Mouse (Mus musculus): ENCODE measurements at regions not wholly inside any gene's neighbourhood (a gene's known extent, or its start where the extent isn't known, plus 50 kb on each side); places are given as distances from the start of the nearest gene placed in this dataset.

- H3K9ac ChIP-seq (ENCODE audit: control insufficient read depth, low read depth, low read length, poor library complexity, severe bottlenecking) = no peak overlapping the region
- peaks cover 0 to 2% of the 10 kb centered on the region in 2 experiments; a peak in 1 of 4 replicates for H3K27me3 ChIP-seq (ENCODE audit: control insufficient read depth in 1 of 2, insufficient read depth in 2 of 2, low read length in 2 of 2)
- TF ChIP-seq E2F4 (IDR thresholded peaks at IDR 0.05; ENCODE audit: borderline replicate concordance, low read depth, low read length) (no peak), USF1 (IDR thresholded peaks at IDR 0.05; ENCODE audit: low read depth, low read length) (no peak), ELF1 (IDR thresholded peaks at IDR 0.05; ENCODE audit: low read depth, low read length) (no peak), CHD2 (IDR thresholded peaks at IDR 0.05; ENCODE audit: low read length) (no peak), MAZ (IDR thresholded peaks at IDR 0.05; ENCODE audit: low read depth, low read length) (no peak), POLR2AphosphoS2 (IDR thresholded peaks at IDR 0.05; ENCODE audit: low read length) (no peak), EP300 (IDR thresholded peaks at IDR 0.05; ENCODE audit: low read depth in 1 of 2, low read length in 2 of 2) (no peak), ZNF384 (IDR thresholded peaks at IDR 0.05; ENCODE audit: low read depth, low read length) (no peak)
- no peaks in the 10 kb centered on the region for H3K79me2 ChIP-seq (ENCODE audit: control insufficient read depth, insufficient read depth, low read length, poor library complexity)
- H3K9me3 ChIP-seq (replicated peaks; ENCODE audit: insufficient read depth, low read length) = no peaks in the 10 kb centered on the region
- no peaks in the 10 kb centered on the region for H3K36me3 ChIP-seq (ENCODE audit: control insufficient read depth in 1 of 2, insufficient read depth in 2 of 2, low read length in 2 of 2)
- DNase-seq (ENCODE audit: low read depth, low spot score) = no peak
- no peak overlapping the region for H3K27ac ChIP-seq (ENCODE audit: control insufficient read depth, low read depth, low read length)
- no peaks in the 10 kb centered on the region for H3K4me1 ChIP-seq (ENCODE audit: control insufficient read depth in 1 of 2, insufficient read depth in 2 of 2, low read length in 2 of 2)
- H3K4me3 ChIP-seq (ENCODE audit: control insufficient read depth in 1 of 2, insufficient read depth in 1 of 2, low read depth in 2 of 2, low read length in 2 of 2) = no peak overlapping the region
These were observed 214.8 kb upstream of the Krr1 start for GRCm38 (mm10) chr10:111757689-111758088.

GRCm38 (mm10) chr10:111759505-111759904 is 213.0 kb upstream of the Krr1 start:
- DNase-seq (ENCODE audit: low read depth, low spot score) = no peak
- Histone ChIP-seq H3K36me3 (ENCODE audit: control insufficient read depth in 1 of 2, insufficient read depth in 2 of 2, low read length in 2 of 2) (no peaks in the 10 kb centered on the region), H3K4me3 (ENCODE audit: control insufficient read depth in 1 of 2, insufficient read depth in 1 of 2, low read depth in 2 of 2, low read length in 2 of 2) (no peak overlapping the region), H3K9me3 (replicated peaks; ENCODE audit: insufficient read depth, low read length) (no peaks in the 10 kb centered on the region), H3K27me3 (ENCODE audit: control insufficient read depth in 1 of 2, insufficient read depth in 2 of 2, low read length in 2 of 2) (peaks cover 0 to 2% of the 10 kb centered on the region in 2 experiments; a peak in 1 of 4 replicates), H3K9ac (ENCODE audit: control insufficient read depth, low read depth, low read length, poor library complexity, severe bottlenecking) (no peak overlapping the region), H3K4me1 (ENCODE audit: control insufficient read depth in 1 of 2, insufficient read depth in 2 of 2, low read length in 2 of 2) (no peaks in the 10 kb centered on the region), H3K79me2 (ENCODE audit: control insufficient read depth, insufficient read depth, low read length, poor library complexity) (no peaks in the 10 kb centered on the region), H3K27ac (ENCODE audit: control insufficient read depth, low read depth, low read length) (no peak overlapping the region)
- TF ChIP-seq MXI1 (IDR thresholded peaks at IDR 0.05; ENCODE audit: low read depth, low read length) (no peak), ETS1 (IDR thresholded peaks at IDR 0.05; ENCODE audit: low read depth, low read length) (no peak), RAD21 (IDR thresholded peaks at IDR 0.05; ENCODE audit: low read depth, low read length) (no peak), MEF2A (IDR thresholded peaks at IDR 0.05; ENCODE audit: extremely low read depth, insufficient replicate concordance, low read depth, low read length, poor library complexity, severe bottlenecking) (no peak), HCFC1 (IDR thresholded peaks at IDR 0.05; ENCODE audit: low read depth, low read length) (no peak), RCOR1 (IDR thresholded peaks at IDR 0.05; ENCODE audit: low read depth, low read length) (no peak), NRF1 (IDR thresholded peaks at IDR 0.05; ENCODE audit: insufficient read depth, low read depth, low read length, poor library complexity, severe bottlenecking) (no peak), ZNF384 (IDR thresholded peaks at IDR 0.05; ENCODE audit: low read depth, low read length) (no peak), TBP (IDR thresholded peaks at IDR 0.05; ENCODE audit: low read depth, low read length) (no peak), ZC3H11A (IDR thresholded peaks at IDR 0.05; ENCODE audit: low read depth, low read length) (no peak)

All from MEL (cell line).